Mouse (Mus musculus) kidney, embryonic 14.5 days (tissue): ENCODE data around the gene Gldc. TPM values are rescaled to one million over a fixed set of nuclear protein-coding genes. Genes with fewer than 3 reads are reported as not detected.
"Not testable (repeated sequence)": the region's sequence is repeated elsewhere in the genome, so short reads cannot be mapped to it uniquely, and the experiment has no call there.

ENCODE experiments used
- ATAC-seq: fragments of 200-750 bp; cut with Nextera tagmentation; 2 replicates; pipeline ENCODE4 v1.8.0; 2017; ENCODE audit warnings: moderate number of reproducible peaks, mild to moderate bottlenecking, moderate TSS enrichment, moderate library complexity; ENCODE audit not compliant: low FRiP score, low TSS enrichment
- H3K27ac ChIP-seq: fragments of 300-500 bp; sonication (generic); 2 replicates; pipeline ENCODE4 v1.5.1; 2014; ENCODE audit warnings: low read depth, mild to moderate bottlenecking, low read length, moderate library complexity, mixed read lengths
- H3K27me3 ChIP-seq: fragments of 300-500 bp; sonication (generic); 2 replicates; pipeline ENCODE4 v1.6.1; 2014; ENCODE audit warnings: mild to moderate bottlenecking, low read length; ENCODE audit not compliant: control insufficient read depth, insufficient read depth
- H3K36me3 ChIP-seq: fragments of 300-500 bp; sonication (generic); 2 replicates; pipeline ENCODE4 v1.6.1; 2014; ENCODE audit warnings: low read length, mixed read lengths; ENCODE audit not compliant: control insufficient read depth, insufficient read depth
- H3K4me1 ChIP-seq: fragments of 300-500 bp; sonication (generic); 2 replicates; pipeline ENCODE4 v1.6.1; 2014; ENCODE audit warnings: low read length, mixed read lengths; ENCODE audit not compliant: control insufficient read depth, insufficient read depth
- H3K4me2 ChIP-seq: fragments of 300-500 bp; sonication (generic); replicated peaks from 2 replicates; pipeline ENCODE4 v1.6.1; 2014; ENCODE audit warnings: low read depth, mild to moderate bottlenecking, low read length
- H3K4me3 ChIP-seq: fragments of 300-500 bp; sonication (generic); 2 replicates; pipeline ENCODE4 v1.5.1; 2014; ENCODE audit warnings: mild to moderate bottlenecking, low read length
- H3K9ac ChIP-seq: fragments of 300-500 bp; sonication (generic); 2 replicates; pipeline ENCODE4 v1.6.1; 2014; ENCODE audit warnings: low read depth, mild to moderate bottlenecking, low read length, moderate library complexity
- H3K9me3 ChIP-seq: fragments of 300-500 bp; sonication (generic); 2 replicates; pipeline ENCODE4 v1.6.1; 2016; ENCODE audit warnings: low read length; ENCODE audit not compliant: control insufficient read depth
- WGBS: fragments of 180-500 bp; shearing (Covaris S2); extraction: QIAGEN DNeasy Blood & Tissue Kit; methylation state at CpG from one replicate; pipeline ENCODE4 v1.1.7; 2014; 5-methylcytosine and 5-hydroxymethylcytosine counted together
- polyA plus RNA-seq: library from polyadenylated mRNA; unstranded; fragments of >200 nt; fragmentation: Nextera tagmentation; extraction: Ambion mirVana; gene quantifications from 2 replicates; pipeline ENCODE4 v1.2.1, GENCODE M21; 2014

The Gldc gene
- polyA plus RNA-seq: 7.6 and 15.4 TPM in 2 replicates

DNA sequence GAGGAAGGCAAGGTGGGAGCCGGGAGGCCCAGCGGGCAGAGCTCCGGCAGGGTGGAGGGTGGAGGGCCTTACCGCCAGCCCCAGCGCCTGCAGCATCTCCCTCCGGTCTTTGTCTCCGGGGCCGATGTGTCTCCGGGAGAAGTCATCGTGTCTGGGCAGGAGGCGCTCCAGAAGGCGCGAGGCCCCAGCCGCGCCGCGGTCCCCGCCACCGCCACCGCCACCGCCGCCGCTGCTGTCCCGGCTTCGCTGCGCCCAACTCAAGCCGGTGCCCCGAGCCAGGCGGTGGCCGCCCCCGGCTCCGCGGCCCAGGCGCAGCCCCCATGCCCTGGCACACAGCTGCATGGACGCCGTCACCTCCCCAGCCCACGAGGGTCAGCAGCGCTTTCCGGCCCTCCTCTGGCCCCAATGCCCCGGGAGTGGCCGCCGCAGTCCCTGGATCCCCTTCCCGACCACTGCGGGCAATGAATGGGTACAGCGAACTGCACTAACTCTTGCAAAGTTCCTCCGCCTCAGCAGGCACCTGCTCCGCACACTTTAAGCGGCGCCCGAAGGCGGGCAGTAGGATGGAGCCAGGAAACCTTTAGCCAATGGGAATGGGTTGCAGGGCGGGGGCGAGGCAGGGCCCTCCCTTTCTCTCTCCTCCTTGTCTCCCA is at the start of gene Gldc:
Gene Gldc (minus strand): TSS at position 511 of the 653 bp plus-strand sequence.
- Histone ChIP-seq H3K27ac (no peak within 1 kb of the TSS; the same call in 1 of the 2 replicates), H3K4me3 (peak within 1 kb of the TSS; percentile 61), H3K27me3 (peaks cover 13% of the 10 kb centered on the region; the same call in 1 of the 2 replicates), H3K9me3 (no peaks in the 10 kb centered on the region), H3K9ac (peak within 1 kb of the TSS; percentile 55), H3K36me3 (no peaks in the 10 kb centered on the region), H3K4me2 (peak within 1 kb of the TSS; percentile 96), H3K4me1 (no peaks in the 10 kb centered on the region)
- peak; percentile 96 for ATAC-seq
- under 1% methylated on average over 19 of the region's 53 CpGs for WGBS

GRCm38 (mm10) chr19:30222593-30222992 is 47.4 kb upstream of the Gldc start:
- H3K9ac ChIP-seq, H3K9me3 ChIP-seq, H3K27me3 ChIP-seq, H3K36me3 ChIP-seq, H3K4me3 ChIP-seq, H3K4me2 ChIP-seq, H3K4me1 ChIP-seq, H3K27ac ChIP-seq, ATAC-seq: not testable (repeated sequence)
- 62% methylated on average over 8 of the region's 8 CpGs for WGBS

- WGBS: 20% methylated on average over 7 of the region's 7 CpGs
- Histone ChIP-seq H3K4me2 (no peak overlapping the region), H3K27me3 (no peaks in the 10 kb centered on the region), H3K27ac (no peak overlapping the region), H3K9ac (no peak overlapping the region), H3K4me3 (no peak overlapping the region), H3K36me3 (no peaks in the 10 kb centered on the region), H3K9me3 (no peaks in the 10 kb centered on the region), H3K4me1 (no peaks in the 10 kb centered on the region)
- no peak for ATAC-seq
These were observed 42.1 kb upstream of the Gldc start for GRCm38 (mm10) chr19:30217335-30217734.

DNA sequence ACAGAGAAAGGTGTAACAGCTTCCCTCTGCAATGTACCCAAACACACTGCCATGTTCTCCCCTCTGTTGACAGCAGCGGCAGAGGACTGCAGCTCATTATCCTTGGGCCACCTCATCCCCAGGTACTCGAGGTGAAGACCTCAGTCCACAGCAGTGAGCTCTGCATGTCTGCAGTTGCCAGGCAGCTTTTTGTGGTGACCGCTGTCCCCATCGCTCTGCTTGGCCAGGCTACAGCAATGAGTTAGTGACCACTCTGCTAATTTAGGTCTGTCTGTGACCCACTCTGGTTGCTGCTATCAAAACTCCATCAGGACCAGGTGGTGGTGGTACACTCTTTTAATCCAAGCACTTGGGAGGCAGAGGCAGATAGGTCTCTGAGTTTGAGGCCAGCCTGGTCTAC is 41.0 kb upstream of the Gldc start:
- Histone ChIP-seq H3K4me2 (no peak overlapping the region), H3K9ac (no peak overlapping the region), H3K27ac (no peak overlapping the region), H3K27me3 (no peaks in the 10 kb centered on the region), H3K4me1 (no peaks in the 10 kb centered on the region), H3K4me3 (no peak overlapping the region), H3K9me3 (no peaks in the 10 kb centered on the region), H3K36me3 (no peaks in the 10 kb centered on the region)
- ATAC-seq: no peak
- 73% methylated on average over 4 of the region's 4 CpGs for WGBS

GRCm38 (mm10) chr19:30215736-30216135 is 40.5 kb upstream of the Gldc start:
- H3K4me1 ChIP-seq, H3K9me3 ChIP-seq, ATAC-seq, H3K4me2 ChIP-seq, H3K36me3 ChIP-seq, H3K27ac ChIP-seq, H3K9ac ChIP-seq, H3K4me3 ChIP-seq, H3K27me3 ChIP-seq: not testable (repeated sequence)
- 82% methylated on average over 2 of the region's 2 CpGs for WGBS

DNA sequence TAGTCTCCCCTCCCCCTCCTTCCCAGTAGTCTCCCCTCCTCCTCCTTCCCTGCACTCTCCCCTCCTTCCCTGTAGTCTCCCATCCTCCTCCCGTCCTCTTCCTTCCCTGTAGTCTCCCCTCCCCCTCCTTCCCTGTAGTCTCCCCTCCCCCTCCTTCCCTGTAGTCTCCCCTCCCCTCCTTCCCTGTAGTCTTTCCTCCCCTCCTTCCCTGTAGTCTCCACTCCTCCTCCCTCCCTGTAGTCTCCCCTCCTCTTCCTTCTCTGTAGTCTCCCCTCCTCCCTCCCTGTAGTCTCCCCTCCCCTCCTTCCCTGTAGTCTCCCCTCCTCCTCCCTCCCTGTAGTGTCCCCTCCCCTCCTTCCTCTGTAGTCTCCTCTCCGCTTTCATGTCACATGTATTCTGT is 38.8 kb upstream of the Gldc start:
- no peaks in the 10 kb centered on the region for H3K27me3 ChIP-seq
- H3K9ac ChIP-seq: no peak overlapping the region
- no peaks in the 10 kb centered on the region for H3K4me1 ChIP-seq
- H3K9me3 ChIP-seq: no peaks in the 10 kb centered on the region
- H3K4me3 ChIP-seq: no peak overlapping the region
- no peak overlapping the region for H3K27ac ChIP-seq
- WGBS: 11% methylated on average over 2 of the region's 2 CpGs
- no peak for ATAC-seq
- H3K36me3 ChIP-seq: no peaks in the 10 kb centered on the region
- no peak overlapping the region for H3K4me2 ChIP-seq

DNA sequence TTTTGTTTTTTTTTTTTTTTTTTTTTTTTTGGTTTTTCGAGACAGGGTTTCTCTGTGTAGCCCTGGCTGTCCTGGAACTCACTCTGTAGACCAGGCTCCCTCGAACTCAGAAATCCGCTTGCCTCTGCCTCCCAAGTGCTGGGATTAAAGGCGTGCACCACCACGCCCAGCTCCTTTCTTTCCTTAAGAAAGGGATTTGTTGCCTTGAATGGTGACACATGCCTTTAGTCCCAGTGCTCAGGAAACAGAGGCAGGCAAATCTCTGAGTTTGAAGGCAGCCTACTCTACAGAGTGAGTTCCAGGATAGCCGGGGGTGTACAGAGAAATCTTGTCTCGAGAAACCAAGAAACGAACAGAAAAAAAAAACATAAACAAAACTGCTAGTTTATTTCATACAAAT is 33.8 kb upstream of the Gldc start:
- not testable (repeated sequence) for H3K9ac ChIP-seq, H3K36me3 ChIP-seq, H3K27ac ChIP-seq, H3K4me2 ChIP-seq, ATAC-seq, H3K4me1 ChIP-seq, H3K27me3 ChIP-seq, H3K4me3 ChIP-seq, H3K9me3 ChIP-seq
- 86% methylated on average over 7 of the region's 8 CpGs for WGBS

GRCm38 (mm10) chr19:30206981-30207380 is 31.8 kb upstream of the Gldc start:
- H3K4me2 ChIP-seq: no peak overlapping the region
- no peaks in the 10 kb centered on the region for H3K27me3 ChIP-seq
- H3K36me3 ChIP-seq: no peaks in the 10 kb centered on the region
- no peak overlapping the region for H3K4me3 ChIP-seq
- 89% methylated on average over 1 of the region's 1 CpGs for whole genome bisulfite sequencing
- no peaks in the 10 kb centered on the region for H3K4me1 ChIP-seq
- no peak for ATAC-seq
- H3K27ac ChIP-seq: no peak overlapping the region
- H3K9me3 ChIP-seq: no peaks in the 10 kb centered on the region
- H3K9ac ChIP-seq: no peak overlapping the region

- no peak overlapping the region for H3K27ac ChIP-seq
- no peaks in the 10 kb centered on the region for H3K27me3 ChIP-seq
- H3K36me3 ChIP-seq: no peaks in the 10 kb centered on the region
- WGBS: 76% methylated on average over 4 of the region's 4 CpGs
- H3K9ac ChIP-seq: no peak overlapping the region
- H3K4me1 ChIP-seq: no peaks in the 10 kb centered on the region
- no peak overlapping the region for H3K4me3 ChIP-seq
- ATAC-seq: no peak
- no peaks in the 10 kb centered on the region for H3K9me3 ChIP-seq
- H3K4me2 ChIP-seq: no peak overlapping the region
These were observed 30.6 kb upstream of the Gldc start for GRCm38 (mm10) chr19:30205874-30206273.
